Mouse (Mus musculus) midbrain, embryonic 10.5 days (tissue): ENCODE data around the gene Crk. TPM values are rescaled to one million over a fixed set of nuclear protein-coding genes. Genes with fewer than 3 reads are reported as not detected.

Experiments
- DNase-seq: peaks from one replicate; pipeline ENCODE4 v3.0.0-alpha.2; 2017; ENCODE audit warnings: low spot score
- H3K27ac ChIP-seq: fragments of 300-500 bp; sonication (generic); replicated peaks from 2 replicates; pipeline ENCODE4 v1.5.1; 2016; ENCODE audit warnings: mild to moderate bottlenecking
- H3K27me3 ChIP-seq: fragments of 300-500 bp; sonication (generic); 2 replicates; pipeline ENCODE4 v1.6.1; 2016; ENCODE audit warnings: low read depth, mild to moderate bottlenecking; ENCODE audit not compliant: poor library complexity, severe bottlenecking
- H3K36me3 ChIP-seq: fragments of 300-500 bp; sonication (generic); 2 replicates; pipeline ENCODE4 v1.6.1; 2016; ENCODE audit warnings: mild to moderate bottlenecking, moderate library complexity
- H3K4me1 ChIP-seq: fragments of 300-500 bp; sonication (generic); 2 replicates; pipeline ENCODE4 v1.6.1; 2016
- H3K4me3 ChIP-seq: fragments of 300-500 bp; sonication (generic); 2 replicates; pipeline ENCODE4 v1.5.1; 2016; ENCODE audit warnings: mild to moderate bottlenecking, moderate library complexity
- H3K9me3 ChIP-seq: fragments of 300-500 bp; sonication (generic); replicated peaks from 2 replicates; pipeline ENCODE4 v1.6.1; 2016; ENCODE audit warnings: mild to moderate bottlenecking
- WGBS: fragments of 180-500 bp; shearing (Covaris S2); methylation state at CpG from one replicate; pipeline ENCODE4 v1.1.7; 2016; 5-methylcytosine and 5-hydroxymethylcytosine counted together
- polyA plus RNA-seq: library from polyadenylated mRNA; unstranded; fragments of >200 nt; fragmentation: Nextera tagmentation; extraction: Ambion mirVana; gene quantifications from 2 replicates; pipeline ENCODE4 v1.2.1, GENCODE M21; 2016

Crk gene
- polyA plus RNA-seq, 1 experiment from 2014 or later, result 133 TPM

DNA sequence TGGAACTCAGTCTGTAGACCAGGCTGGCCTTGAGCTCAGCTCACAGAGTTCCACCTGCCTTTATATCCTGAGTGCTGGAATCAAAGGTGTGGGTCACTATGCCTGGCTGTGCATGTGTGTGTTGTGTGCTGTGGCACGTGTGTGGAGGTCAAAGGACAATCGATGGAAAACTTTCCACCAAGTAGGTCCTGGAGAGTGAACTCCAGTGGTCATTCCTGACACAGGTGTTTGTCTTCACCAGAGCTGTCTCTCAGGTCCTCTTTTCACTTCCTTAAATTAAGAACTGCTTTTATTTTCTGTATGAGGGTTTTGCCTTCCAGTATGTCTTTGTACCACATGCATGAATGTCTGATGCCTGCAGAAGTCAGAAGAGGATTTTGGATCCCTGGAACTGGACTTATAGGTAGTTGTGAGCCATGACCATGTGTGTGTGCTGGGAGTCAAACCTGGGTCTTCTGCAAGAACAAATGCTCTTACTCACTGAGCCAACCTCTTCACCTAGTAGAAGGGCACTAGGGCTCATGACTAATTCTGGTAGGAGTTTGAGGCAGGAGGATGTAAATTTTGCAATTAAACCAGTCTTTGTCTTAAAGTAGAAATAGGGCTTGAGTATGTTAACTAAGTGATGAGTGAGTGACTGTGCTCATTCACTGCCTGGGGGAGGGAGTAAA is 58.9 kb downstream of the Crk start:
- H3K36me3 ChIP-seq, result peaks cover 70% of the 10 kb centered on the region
- DNase-seq, result no peak
- no peaks in the 10 kb centered on the region for H3K9me3 ChIP-seq
- no peak overlapping the region for H3K4me3 ChIP-seq
- no peak overlapping the region for H3K27ac ChIP-seq
- WGBS, result 91% methylated on average over 2 of the region's 2 CpGs
- H3K27me3 ChIP-seq, result no peaks in the 10 kb centered on the region
- peaks cover 26% of the 10 kb centered on the region for H3K4me1 ChIP-seq

DNA sequence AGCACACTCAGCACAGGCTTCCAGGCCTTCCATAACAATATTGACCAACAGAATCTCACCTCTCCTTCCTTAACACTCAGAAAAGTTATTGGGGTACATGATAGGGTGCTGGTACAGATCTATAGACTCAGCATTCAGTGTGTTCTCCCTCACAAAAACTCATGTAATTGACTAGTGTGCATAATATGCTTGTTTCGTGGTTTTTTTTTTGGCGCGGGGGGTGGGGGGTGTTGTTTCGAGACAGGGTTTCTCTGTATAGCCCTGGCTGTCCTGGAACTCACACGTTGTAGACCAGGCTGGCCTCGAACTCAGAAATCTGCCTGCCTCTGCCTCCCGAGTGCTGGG is 59.4 kb downstream of the Crk start:
- H3K27me3 ChIP-seq, result no peaks in the 10 kb centered on the region
- H3K9me3 ChIP-seq, result no peaks in the 10 kb centered on the region
- WGBS, result 91% methylated on average over 7 of the region's 7 CpGs
- peaks cover 26% of the 10 kb centered on the region for H3K4me1 ChIP-seq
- H3K4me3 ChIP-seq, result no peak overlapping the region
- DNase-seq, result no peak
- peaks cover 75% of the 10 kb centered on the region for H3K36me3 ChIP-seq
- H3K27ac ChIP-seq, result no peak overlapping the region

DNA sequence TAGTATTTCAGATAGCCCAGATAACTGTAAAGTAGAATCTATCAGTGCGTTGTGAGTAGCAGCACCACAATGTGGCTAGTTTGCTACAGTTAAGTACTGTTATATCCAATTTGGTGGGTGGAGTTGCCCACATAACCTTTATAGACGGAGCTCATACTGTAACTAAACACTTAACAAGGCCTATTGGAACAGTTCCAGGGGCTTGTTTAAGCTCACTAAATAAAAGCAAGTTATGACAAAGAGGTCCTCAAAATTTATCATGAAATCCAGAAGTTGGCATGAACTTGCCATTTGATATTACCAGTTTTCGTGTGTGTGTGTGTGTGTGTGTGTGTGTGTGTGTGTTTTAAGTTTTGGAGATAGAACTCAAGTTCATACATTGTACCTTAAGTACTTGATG is 61.1 kb downstream of the Crk start:
- no peak overlapping the region for H3K4me3 ChIP-seq
- peaks cover 19% of the 10 kb centered on the region for H3K4me1 ChIP-seq
- no peaks in the 10 kb centered on the region for H3K9me3 ChIP-seq
- WGBS, result 88% methylated on average over 3 of the region's 3 CpGs
- no peak for DNase-seq
- no peak overlapping the region for H3K27ac ChIP-seq
- no peaks in the 10 kb centered on the region for H3K27me3 ChIP-seq
- peaks cover 92% of the 10 kb centered on the region for H3K36me3 ChIP-seq

DNA sequence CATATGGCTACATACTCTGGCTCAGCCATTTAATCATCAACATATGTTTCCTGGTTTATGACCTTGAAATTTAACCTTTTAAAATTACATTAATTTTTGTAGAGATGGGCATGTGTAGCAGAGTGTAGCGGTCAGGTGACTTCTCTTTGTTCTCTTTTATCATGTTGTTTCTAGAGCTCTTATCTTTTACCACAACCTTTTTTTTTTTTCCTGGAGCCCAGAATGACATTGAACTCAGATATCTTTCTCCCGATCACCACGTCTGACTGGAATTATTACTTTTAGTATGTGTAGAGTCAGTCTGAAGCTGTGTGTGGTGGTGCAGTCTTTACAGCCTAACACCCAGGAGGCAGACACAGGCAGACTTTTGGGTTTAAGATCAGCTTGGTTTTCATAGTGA is 62.6 kb downstream of the Crk start:
- Histone ChIP-seq H3K4me1 (peaks cover 8% of the 10 kb centered on the region), H3K36me3 (peaks cover 84% of the 10 kb centered on the region), H3K27ac (no peak overlapping the region), H3K27me3 (no peaks in the 10 kb centered on the region), H3K9me3 (no peaks in the 10 kb centered on the region), H3K4me3 (no peak overlapping the region)
- 98% methylated on average over 3 of the region's 3 CpGs for WGBS
- DNase-seq, result no peak

DNA sequence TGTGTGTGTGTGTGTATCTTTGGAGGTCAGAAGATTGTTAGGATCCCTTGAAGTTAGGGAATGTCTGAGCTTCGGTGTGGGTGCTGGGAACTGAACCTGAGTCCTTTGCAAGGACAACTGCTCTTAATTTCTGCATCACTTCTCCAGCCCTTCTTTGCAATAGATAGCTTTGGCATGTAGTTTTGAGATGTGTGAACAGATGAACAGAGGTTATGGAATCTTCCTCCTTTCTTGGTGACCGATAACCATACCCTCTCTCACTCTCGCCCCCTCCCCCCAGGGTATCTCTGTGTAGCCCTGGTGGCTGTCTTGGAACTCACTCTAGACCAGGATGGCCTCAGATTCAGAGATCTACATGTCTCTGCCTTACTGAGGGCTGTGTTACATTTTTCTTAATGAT is 65.7 kb downstream of the Crk start:
- peaks cover 77% of the 10 kb centered on the region for H3K36me3 ChIP-seq
- WGBS, result 85% methylated on average over 3 of the region's 3 CpGs
- no peak overlapping the region for H3K27ac ChIP-seq
- H3K4me1 ChIP-seq, result peaks cover 13% of the 10 kb centered on the region
- no peaks in the 10 kb centered on the region for H3K27me3 ChIP-seq
- H3K4me3 ChIP-seq, result no peak overlapping the region
- DNase-seq, result no peak
- H3K9me3 ChIP-seq, result no peaks in the 10 kb centered on the region

DNA sequence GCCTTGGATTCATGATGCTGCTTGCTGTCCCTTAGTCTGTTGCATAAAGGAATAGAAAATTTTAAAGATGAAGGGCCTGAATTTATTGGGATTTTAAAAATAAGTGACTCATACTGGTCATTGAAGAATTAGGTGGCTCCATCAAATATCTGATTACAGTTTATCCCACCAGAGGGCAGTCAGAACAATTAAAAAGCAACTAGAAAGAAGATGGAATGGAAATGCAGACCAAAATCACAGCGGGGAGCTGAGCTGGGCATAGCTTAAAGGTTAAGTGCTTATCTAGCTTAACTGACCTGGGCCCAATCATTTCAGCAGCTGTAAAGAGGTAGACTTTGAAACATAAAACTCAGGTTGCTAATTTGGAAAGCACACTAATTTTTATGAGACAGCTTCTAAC is 71.5 kb downstream of the Crk start:
- Histone ChIP-seq H3K36me3 (peaks cover 67% of the 10 kb centered on the region), H3K9me3 (no peaks in the 10 kb centered on the region), H3K27me3 (no peaks in the 10 kb centered on the region), H3K4me1 (peaks cover 15% of the 10 kb centered on the region), H3K4me3 (no peak overlapping the region), H3K27ac (no peak overlapping the region)
- WGBS, result 92% methylated on average over 1 of the region's 1 CpGs
- no peak for DNase-seq

DNA sequence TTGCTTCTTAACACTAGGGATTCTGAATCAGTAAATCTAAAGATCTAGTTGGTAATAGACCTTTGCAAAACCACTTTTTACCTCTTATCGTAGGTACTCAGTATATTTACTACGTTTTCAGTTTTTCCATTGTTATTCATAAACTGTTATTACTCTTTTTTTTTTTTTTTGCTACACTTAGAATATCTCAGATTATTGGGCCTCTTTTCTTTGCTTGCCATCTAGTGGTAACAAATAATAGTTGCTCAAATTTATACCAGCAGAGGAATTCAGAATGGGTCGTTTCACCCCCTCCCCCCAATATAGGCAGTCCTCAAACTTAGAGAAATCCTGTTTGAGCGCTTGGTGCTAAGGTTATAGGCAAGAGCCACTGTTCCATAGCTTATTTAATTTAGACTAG is 72.0 kb downstream of the Crk start:
- peaks cover 15% of the 10 kb centered on the region for H3K4me1 ChIP-seq
- no peaks in the 10 kb centered on the region for H3K27me3 ChIP-seq
- DNase-seq, result no peak
- no peaks in the 10 kb centered on the region for H3K9me3 ChIP-seq
- H3K36me3 ChIP-seq, result peaks cover 72% of the 10 kb centered on the region
- no peak overlapping the region for H3K4me3 ChIP-seq
- WGBS, result 88% methylated on average over 4 of the region's 4 CpGs
- no peak overlapping the region for H3K27ac ChIP-seq

Other genes starting within 250 kb of the Crk start
- gene Serpinf2, start 239.7 kb upstream of the Crk start, polyA plus RNA-seq, result not detected in 2 replicates
- gene Wdr81, start 224.5 kb upstream of the Crk start, polyA plus RNA-seq, result 5.7 and 7.5 TPM in 2 replicates
- gene Tlcd2, start 217.5 kb upstream of the Crk start, polyA plus RNA-seq, result 10.2 and 10.6 TPM in 2 replicates
- 67.3 and 72.2 TPM in 2 replicates for gene Prpf8, start 192.4 kb upstream of the Crk start, polyA plus RNA-seq
- gene Rilp, start 169.2 kb upstream of the Crk start, polyA plus RNA-seq, result 0.35 and 0.44 TPM in 2 replicates
- gene Scarf1, start 165.7 kb upstream of the Crk start, polyA plus RNA-seq, result 4.7 and 4.8 TPM in 2 replicates
- 6.5 and 8.2 TPM in 2 replicates for gene Slc43a2, start 147.6 kb upstream of the Crk start, polyA plus RNA-seq
- gene Pitpna, start 91.2 kb upstream of the Crk start, polyA plus RNA-seq, result 63.4 and 65.5 TPM in 2 replicates
- 19.6 and 23.8 TPM in 2 replicates for gene Inpp5k, start 48.3 kb upstream of the Crk start, polyA plus RNA-seq
- 16.4 and 19.3 TPM in 2 replicates for gene Myo1c, start 28.8 kb upstream of the Crk start, polyA plus RNA-seq
- gene Ywhae, start 53.6 kb downstream of the Crk start, polyA plus RNA-seq, result 1,400 and 1,401 TPM in 2 replicates
- gene Doc2b, start 116.8 kb downstream of the Crk start, polyA plus RNA-seq, result 0.46 and 0.57 TPM in 2 replicates